Mouse (Mus musculus) kidney, adult 2 months (tissue): Measurements from ENCODE around the gene Als2cl. TPM values are rescaled to one million over a fixed set of nuclear protein-coding genes. Genes with fewer than 3 reads are reported as not detected.

Source experiments
- DNase-seq: peaks from one replicate; pipeline ENCODE4 v3.0.0; 2021
- H3K27ac ChIP-seq: fragments of 200-500 bp; 2 replicates; pipeline ENCODE4 v1.5.1; 2012; ENCODE audit warnings: low read depth, low read length, control low read depth, inconsistent platforms; ENCODE audit not compliant: insufficient read depth
- H3K27me3 ChIP-seq: fragments of 200-500 bp; replicated peaks from 2 replicates; pipeline ENCODE4 v1.6.1; 2012; ENCODE audit warnings: mild to moderate bottlenecking, moderate library complexity, low read length, inconsistent platforms; ENCODE audit not compliant: control insufficient read depth, insufficient read depth
- H3K36me3 ChIP-seq: fragments of 200-500 bp; 2 replicates; pipeline ENCODE4 v1.6.1; 2012; ENCODE audit warnings: mild to moderate bottlenecking, moderate library complexity, low read length, inconsistent platforms; ENCODE audit not compliant: control insufficient read depth, insufficient read depth
- H3K4me1 ChIP-seq: fragments of 200-500 bp; 2 replicates; pipeline ENCODE4 v1.6.1; 2011; ENCODE audit warnings: low read length; ENCODE audit not compliant: control insufficient read depth, insufficient read depth
- H3K4me3 ChIP-seq: fragments of 200-500 bp; 2 replicates; pipeline ENCODE4 v1.5.1; 2011; ENCODE audit warnings: mild to moderate bottlenecking, low read depth, low read length, control low read depth; ENCODE audit not compliant: insufficient read depth
- CTCF ChIP-seq: fragments of 200-500 bp; conservative IDR thresholded peaks from 2 replicates; pipeline ENCODE4 v1.5.1; 2011; ENCODE audit warnings: low read depth, mild to moderate bottlenecking, control low read depth, low read length, moderate library complexity, mixed read lengths; ENCODE audit not compliant: insufficient read depth, insufficient read length
- POLR2A ChIP-seq: fragments of 200-500 bp; IDR thresholded peaks from one replicate; pipeline ENCODE4 v1.6.1; 2011; ENCODE audit warnings: low read depth, low read length, control low read depth
- WGBS: fragments of 180-500 bp; shearing (Covaris S2); methylation state at CpG from one replicate; pipeline ENCODE4 v1.1.7; 2018; 5-methylcytosine and 5-hydroxymethylcytosine counted together
- polyA plus RNA-seq: library from polyadenylated mRNA; depleted of rRNA; stranded (reverse); fragments of >200 nt; gene quantifications from 2 replicates; pipeline ENCODE4 v1.2.3, GENCODE M21; 2012

Gene Als2cl
- polyA plus RNA-seq, 1 experiment, result 32.3 TPM

GRCm38 (mm10) chr9:110915466-110915865 is 35.8 kb downstream of the Als2cl start:
- Histone ChIP-seq H3K4me3 (no peak overlapping the region), H3K36me3 (no peaks in the 10 kb centered on the region), H3K4me1 (no peaks in the 10 kb centered on the region), H3K27ac (no peak overlapping the region), H3K27me3 (no peaks in the 10 kb centered on the region)
- WGBS, result 40% methylated on average over 8 of the region's 8 CpGs
- TF ChIP-seq CTCF, result no peak
- TF ChIP-seq POLR2A, result no peak
- no peak for DNase-seq

- no peak within 1 kb of the TSS for H3K27ac ChIP-seq
- WGBS, result 92% methylated on average over 7 of the region's 7 CpGs
- H3K4me1 ChIP-seq, result no peaks in the 10 kb centered on the region
- no peak for DNase-seq
- H3K36me3 ChIP-seq, result no peaks in the 10 kb centered on the region
- H3K4me3 ChIP-seq, result no peak within 1 kb of the TSS
- TF ChIP-seq POLR2A, result no peak
- TF ChIP-seq CTCF, result no peak
- H3K27me3 ChIP-seq, result no peaks in the 10 kb centered on the region
Observed at GRCm38 (mm10) chr9:110916786-110917185, 37.1 kb downstream of the Als2cl start, which contains the start of gene Fam240a. Fam240a (minus strand) TSS chr9:110916861.

DNA sequence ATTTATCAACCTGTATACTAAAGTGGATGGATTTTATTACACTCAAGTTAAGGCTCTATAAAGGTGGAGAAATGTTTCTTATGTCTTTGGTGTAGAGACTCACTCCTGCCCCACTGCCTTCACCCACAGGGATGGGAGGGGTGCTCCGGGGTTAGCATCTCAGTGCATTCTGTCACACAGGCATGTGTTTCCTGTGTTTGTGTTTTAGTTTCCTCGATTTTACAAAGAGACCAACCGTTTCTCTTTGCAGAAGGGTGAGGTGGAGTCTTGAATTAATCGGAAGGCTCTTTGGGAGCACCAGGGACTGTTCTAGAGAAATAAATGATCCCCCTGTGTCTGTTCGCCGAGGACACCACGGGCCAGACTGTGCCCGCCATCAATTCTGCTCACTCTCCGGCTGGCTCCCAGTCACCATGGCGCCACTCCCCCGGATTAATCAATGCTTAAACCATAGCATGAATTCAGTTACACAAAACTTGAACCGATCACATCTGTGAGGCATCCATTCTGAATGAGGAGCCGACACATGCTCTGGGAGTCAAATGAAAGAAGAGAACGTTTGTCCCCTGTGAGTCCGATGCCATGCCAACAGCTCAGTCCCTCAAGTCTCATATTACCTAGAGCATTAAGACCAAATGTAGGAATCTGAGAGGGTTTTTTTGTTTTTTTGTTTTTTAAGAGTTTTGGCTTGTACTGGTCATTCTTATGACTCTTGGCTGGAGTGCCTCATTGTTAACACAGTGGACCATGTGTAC is 41.2 kb downstream of the Als2cl start:
- H3K27me3 ChIP-seq, result no peaks in the 10 kb centered on the region
- peak overlapping the region; percentile 47; the same call in 1 of the 2 replicates for H3K27ac ChIP-seq
- H3K4me1 ChIP-seq, result no peaks in the 10 kb centered on the region
- peak; percentile 50 for DNase-seq
- no peak for TF ChIP-seq POLR2A
- no peak for TF ChIP-seq CTCF
- H3K4me3 ChIP-seq, result no peak overlapping the region
- no peaks in the 10 kb centered on the region for H3K36me3 ChIP-seq
- WGBS, result 40% methylated on average over 15 of the region's 15 CpGs

- TF ChIP-seq POLR2A (no peak), CTCF (peak; percentile 89)
- WGBS, result 22% methylated on average over 7 of the region's 7 CpGs
- Histone ChIP-seq H3K27ac (no peak overlapping the region), H3K4me1 (no peaks in the 10 kb centered on the region), H3K36me3 (no peaks in the 10 kb centered on the region), H3K4me3 (no peak overlapping the region), H3K27me3 (no peaks in the 10 kb centered on the region)
- peak; percentile 74 for DNase-seq
Observed at GRCm38 (mm10) chr9:110922759-110923158, 43.1 kb downstream of the Als2cl start.

DNA sequence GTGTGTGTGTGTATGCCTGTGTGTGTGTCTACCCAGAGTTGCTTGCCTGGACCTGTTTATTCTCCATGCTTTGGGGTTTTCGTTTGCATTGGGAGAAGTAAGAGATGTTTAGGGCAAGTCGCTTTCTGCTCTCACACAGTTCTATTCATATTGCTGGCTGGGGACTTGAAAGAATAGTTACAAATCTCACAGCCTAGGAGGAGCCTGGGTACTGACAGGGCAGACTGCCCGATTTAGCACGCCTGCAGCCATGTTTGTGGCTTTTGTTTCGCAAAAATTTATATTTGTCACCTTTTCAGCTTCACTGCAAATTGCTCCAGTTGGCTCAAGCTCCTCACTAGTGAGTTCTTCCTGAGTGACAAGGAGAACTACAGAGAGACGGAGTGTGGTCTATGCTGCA is 51.9 kb downstream of the Als2cl start:
- no peak for DNase-seq
- TF ChIP-seq POLR2A, result no peak
- TF ChIP-seq CTCF, result no peak

GRCm38 (mm10) chr9:110933850-110934437 is 54.3 kb downstream of the Als2cl start:
- Histone ChIP-seq H3K4me1 (no peaks in the 10 kb centered on the region), H3K36me3 (no peaks in the 10 kb centered on the region), H3K4me3 (no peak overlapping the region), H3K27me3 (no peaks in the 10 kb centered on the region), H3K27ac (no peak overlapping the region)
- no peak for TF ChIP-seq CTCF
- no peak for TF ChIP-seq POLR2A
- 85% methylated on average over 12 of the region's 12 CpGs for WGBS
- peak; percentile 43 for DNase-seq

More for the DNA sequence above, 51.9 kb downstream of the Als2cl start:
- no peaks in the 10 kb centered on the region for H3K36me3 ChIP-seq
- H3K27me3 ChIP-seq, result no peaks in the 10 kb centered on the region
- 87% methylated on average over 6 of the region's 6 CpGs for WGBS
- H3K4me1 ChIP-seq, result no peaks in the 10 kb centered on the region
- H3K27ac ChIP-seq, result no peak overlapping the region
- no peak overlapping the region for H3K4me3 ChIP-seq

GRCm38 (mm10) chr9:110935941-110936340 is 56.3 kb downstream of the Als2cl start:
- H3K36me3 ChIP-seq, result no peaks in the 10 kb centered on the region
- no peaks in the 10 kb centered on the region for H3K4me1 ChIP-seq
- no peak overlapping the region for H3K4me3 ChIP-seq
- 78% methylated on average over 7 of the region's 7 CpGs for WGBS
- DNase-seq, result peak; percentile 30
- TF ChIP-seq POLR2A (no peak), CTCF (no peak)
- no peaks in the 10 kb centered on the region for H3K27me3 ChIP-seq
- no peak overlapping the region for H3K27ac ChIP-seq
